Mouse (Mus musculus): ENCODE measurements at regions not wholly inside any gene's neighbourhood (a gene's known extent, or its start where the extent isn't known, plus 50 kb on each side); places are given as distances from the start of the nearest gene placed in this dataset.

- H3K4me2 ChIP-seq (ENCODE audit: low read length), result no peak overlapping the region
- H3K9me3 ChIP-seq (replicated peaks; ENCODE audit: control insufficient read depth, low read length), result no peaks in the 10 kb centered on the region
- peak; percentile 18 for DNase-seq (ENCODE audit: low spot score)
- 79% methylated on average over 2 of the region's 2 CpGs for WGBS
- ATAC-seq, result no peak
- H3K9ac ChIP-seq (ENCODE audit: low read length), result no peak overlapping the region
- no peaks in the 10 kb centered on the region for H3K4me1 ChIP-seq (ENCODE audit: control insufficient read depth, insufficient read depth, low read length)
- H3K4me3 ChIP-seq (ENCODE audit: low read depth, low read length), result no peak overlapping the region
- no peak overlapping the region for H3K27ac ChIP-seq (ENCODE audit: low read depth, low read length)
- no peaks in the 10 kb centered on the region for H3K36me3 ChIP-seq (ENCODE audit: control insufficient read depth, insufficient read depth, low read length)
- no peaks in the 10 kb centered on the region for H3K27me3 ChIP-seq (replicated peaks; ENCODE audit: control insufficient read depth, insufficient read depth, low read length)
Observed at GRCm38 (mm10) chr6:95006485-95006884, 110.6 kb upstream of the Kbtbd8 start.

GRCm38 (mm10) chr6:95003716-95004115 is 113.3 kb upstream of the Kbtbd8 start:
- Histone ChIP-seq H3K9ac (ENCODE audit: low read length) (no peak overlapping the region), H3K9me3 (replicated peaks; ENCODE audit: control insufficient read depth, low read length) (no peaks in the 10 kb centered on the region), H3K4me2 (ENCODE audit: low read length) (no peak overlapping the region), H3K4me3 (ENCODE audit: low read depth, low read length) (no peak overlapping the region), H3K4me1 (ENCODE audit: control insufficient read depth, insufficient read depth, low read length) (no peaks in the 10 kb centered on the region), H3K36me3 (ENCODE audit: control insufficient read depth, insufficient read depth, low read length) (no peaks in the 10 kb centered on the region), H3K27me3 (replicated peaks; ENCODE audit: control insufficient read depth, insufficient read depth, low read length) (no peaks in the 10 kb centered on the region), H3K27ac (ENCODE audit: low read depth, low read length) (no peak overlapping the region)
- DNase-seq (ENCODE audit: low spot score) (no peak), ATAC-seq (no peak)
- 52% methylated on average over 3 of the region's 3 CpGs for WGBS

GRCm38 (mm10) chr6:94999562-94999961 is 117.5 kb upstream of the Kbtbd8 start:
- Histone ChIP-seq H3K4me1 (ENCODE audit: control insufficient read depth, insufficient read depth, low read length) (no peaks in the 10 kb centered on the region), H3K27ac (ENCODE audit: low read depth, low read length) (no peak overlapping the region), H3K4me2 (ENCODE audit: low read length) (no peak overlapping the region), H3K27me3 (replicated peaks; ENCODE audit: control insufficient read depth, insufficient read depth, low read length) (no peaks in the 10 kb centered on the region), H3K9me3 (replicated peaks; ENCODE audit: control insufficient read depth, low read length) (no peaks in the 10 kb centered on the region), H3K36me3 (ENCODE audit: control insufficient read depth, insufficient read depth, low read length) (no peaks in the 10 kb centered on the region), H3K9ac (ENCODE audit: low read length) (no peak overlapping the region), H3K4me3 (ENCODE audit: low read depth, low read length) (no peak overlapping the region)
- DNase-seq (ENCODE audit: low spot score) (no peak), ATAC-seq (no peak)
- 72% methylated on average over 4 of the region's 4 CpGs for whole genome bisulfite sequencing

GRCm38 (mm10) chr6:94999002-94999401 is 118.0 kb upstream of the Kbtbd8 start:
- no peak overlapping the region for H3K9ac ChIP-seq (ENCODE audit: low read length)
- H3K27me3 ChIP-seq (replicated peaks; ENCODE audit: control insufficient read depth, insufficient read depth, low read length), result no peaks in the 10 kb centered on the region
- no peak overlapping the region for H3K27ac ChIP-seq (ENCODE audit: low read depth, low read length)
- H3K4me1 ChIP-seq (ENCODE audit: control insufficient read depth, insufficient read depth, low read length), result no peaks in the 10 kb centered on the region
- 66% methylated on average over 6 of the region's 6 CpGs for WGBS
- H3K4me2 ChIP-seq (ENCODE audit: low read length), result no peak overlapping the region
- no peak for ATAC-seq
- peak; percentile 11 for DNase-seq (ENCODE audit: low spot score)
- no peaks in the 10 kb centered on the region for H3K9me3 ChIP-seq (replicated peaks; ENCODE audit: control insufficient read depth, low read length)
- no peaks in the 10 kb centered on the region for H3K36me3 ChIP-seq (ENCODE audit: control insufficient read depth, insufficient read depth, low read length)
- H3K4me3 ChIP-seq (ENCODE audit: low read depth, low read length), result no peak overlapping the region

- no peak overlapping the region for H3K9ac ChIP-seq (ENCODE audit: low read length)
- H3K36me3 ChIP-seq (ENCODE audit: control insufficient read depth, insufficient read depth, low read length), result no peaks in the 10 kb centered on the region
- H3K27ac ChIP-seq (ENCODE audit: low read depth, low read length), result no peak overlapping the region
- no peak for ATAC-seq
- WGBS, result 83% methylated on average over 2 of the region's 2 CpGs
- no peaks in the 10 kb centered on the region for H3K4me1 ChIP-seq (ENCODE audit: control insufficient read depth, insufficient read depth, low read length)
- DNase-seq (ENCODE audit: low spot score), result no peak
- H3K4me2 ChIP-seq (ENCODE audit: low read length), result no peak overlapping the region
- H3K9me3 ChIP-seq (replicated peaks; ENCODE audit: control insufficient read depth, low read length), result no peaks in the 10 kb centered on the region
- H3K27me3 ChIP-seq (replicated peaks; ENCODE audit: control insufficient read depth, insufficient read depth, low read length), result no peaks in the 10 kb centered on the region
- H3K4me3 ChIP-seq (ENCODE audit: low read depth, low read length), result no peak overlapping the region
Observed at GRCm38 (mm10) chr6:94998371-94998770, 118.7 kb upstream of the Kbtbd8 start.

- DNase-seq (ENCODE audit: low spot score) (no peak), ATAC-seq (no peak)
- no peak overlapping the region for H3K4me3 ChIP-seq (ENCODE audit: low read depth, low read length)
- no peaks in the 10 kb centered on the region for H3K36me3 ChIP-seq (ENCODE audit: control insufficient read depth, insufficient read depth, low read length)
- 93% methylated on average over 1 of the region's 1 CpGs for WGBS
- H3K27ac ChIP-seq (ENCODE audit: low read depth, low read length), result no peak overlapping the region
- no peak overlapping the region for H3K9ac ChIP-seq (ENCODE audit: low read length)
- no peaks in the 10 kb centered on the region for H3K9me3 ChIP-seq (replicated peaks; ENCODE audit: control insufficient read depth, low read length)
- H3K4me2 ChIP-seq (ENCODE audit: low read length), result no peak overlapping the region
- H3K27me3 ChIP-seq (replicated peaks; ENCODE audit: control insufficient read depth, insufficient read depth, low read length), result no peaks in the 10 kb centered on the region
- no peaks in the 10 kb centered on the region for H3K4me1 ChIP-seq (ENCODE audit: control insufficient read depth, insufficient read depth, low read length)
Observed at GRCm38 (mm10) chr6:94994376-94994775, 122.7 kb upstream of the Kbtbd8 start.

- H3K9me3 ChIP-seq (replicated peaks; ENCODE audit: control insufficient read depth, low read length), result no peaks in the 10 kb centered on the region
- no peak overlapping the region for H3K4me3 ChIP-seq (ENCODE audit: low read depth, low read length)
- H3K27ac ChIP-seq (ENCODE audit: low read depth, low read length), result no peak overlapping the region
- no peaks in the 10 kb centered on the region for H3K4me1 ChIP-seq (ENCODE audit: control insufficient read depth, insufficient read depth, low read length)
- no peak for DNase-seq (ENCODE audit: low spot score)
- no peak overlapping the region for H3K4me2 ChIP-seq (ENCODE audit: low read length)
- no peak overlapping the region for H3K9ac ChIP-seq (ENCODE audit: low read length)
- ATAC-seq, result no peak
- WGBS, result 12% methylated on average over 5 of the region's 5 CpGs
- H3K36me3 ChIP-seq (ENCODE audit: control insufficient read depth, insufficient read depth, low read length), result no peaks in the 10 kb centered on the region
- H3K27me3 ChIP-seq (replicated peaks; ENCODE audit: control insufficient read depth, insufficient read depth, low read length), result no peaks in the 10 kb centered on the region
Observed at GRCm38 (mm10) chr6:94987427-94987826, 129.6 kb upstream of the Kbtbd8 start.

GRCm38 (mm10) chr6:94986346-94986745 is 130.7 kb upstream of the Kbtbd8 start:
- Histone ChIP-seq H3K4me2 (ENCODE audit: low read length) (no peak overlapping the region), H3K27ac (ENCODE audit: low read depth, low read length) (no peak overlapping the region), H3K27me3 (replicated peaks; ENCODE audit: control insufficient read depth, insufficient read depth, low read length) (no peaks in the 10 kb centered on the region), H3K36me3 (ENCODE audit: control insufficient read depth, insufficient read depth, low read length) (no peaks in the 10 kb centered on the region), H3K9me3 (replicated peaks; ENCODE audit: control insufficient read depth, low read length) (no peaks in the 10 kb centered on the region), H3K4me3 (ENCODE audit: low read depth, low read length) (no peak overlapping the region), H3K4me1 (ENCODE audit: control insufficient read depth, insufficient read depth, low read length) (no peaks in the 10 kb centered on the region), H3K9ac (ENCODE audit: low read length) (no peak overlapping the region)
- DNase-seq (ENCODE audit: low spot score) (peak; percentile 91), ATAC-seq (peak; percentile 78; the same call in 1 of the 2 replicates)
- 17% methylated on average over 4 of the region's 4 CpGs for WGBS

- no peak overlapping the region for H3K4me2 ChIP-seq (ENCODE audit: low read length)
- no peaks in the 10 kb centered on the region for H3K27me3 ChIP-seq (replicated peaks; ENCODE audit: control insufficient read depth, insufficient read depth, low read length)
- no peaks in the 10 kb centered on the region for H3K36me3 ChIP-seq (ENCODE audit: control insufficient read depth, insufficient read depth, low read length)
- ATAC-seq (no peak), DNase-seq (ENCODE audit: low spot score) (no peak)
- H3K9ac ChIP-seq (ENCODE audit: low read length), result no peak overlapping the region
- H3K9me3 ChIP-seq (replicated peaks; ENCODE audit: control insufficient read depth, low read length), result no peaks in the 10 kb centered on the region
- WGBS, result 92% methylated on average over 3 of the region's 3 CpGs
- H3K4me3 ChIP-seq (ENCODE audit: low read depth, low read length), result no peak overlapping the region
- no peak overlapping the region for H3K27ac ChIP-seq (ENCODE audit: low read depth, low read length)
- H3K4me1 ChIP-seq (ENCODE audit: control insufficient read depth, insufficient read depth, low read length), result no peaks in the 10 kb centered on the region
Observed at GRCm38 (mm10) chr6:94984411-94984895, 132.6 kb upstream of the Kbtbd8 start.
